Mouse (Mus musculus): ENCODE results near the gene Gm10295. TPM values are rescaled to one million over a fixed set of nuclear protein-coding genes. Genes with fewer than 3 reads are reported as not detected.

Gm10295 gene
- polyA plus RNA-seq (2014; fragmentation: Nextera tagmentation; extraction: Ambion mirVana), result not detected in 2 replicates

GRCm38 (mm10) chr7:71351364-71351763 is at the start of gene Gm10295:
TSS of gene Gm10295 (minus strand) at chr7:71351485.
- Histone ChIP-seq H3K9me3 (ENCODE audit: control insufficient read depth, low read length) (no peaks in the 10 kb centered on the region), H3K4me1 (ENCODE audit: control insufficient read depth in 2 of 2, insufficient read depth in 2 of 2, low read length in 2 of 2) (no peaks in the 10 kb centered on the region), H3K36me3 (ENCODE audit: control insufficient read depth, insufficient read depth, low read length) (no peaks in the 10 kb centered on the region), H3K9ac (ENCODE audit: low read length) (no peak within 1 kb of the TSS), H3K27ac (replicated peaks in 1 of 2; ENCODE audit: control insufficient read depth in 1 of 2, insufficient read depth in 1 of 2, low read depth in 2 of 2, low read length in 2 of 2) (no peak within 1 kb of the TSS), H3K4me2 (ENCODE audit: low read length) (no peak within 1 kb of the TSS), H3K27me3 (ENCODE audit: control insufficient read depth, insufficient read depth, low read length) (no peaks in the 10 kb centered on the region), H3K4me3 (ENCODE audit: control insufficient read depth in 1 of 2, insufficient read depth in 1 of 2, low read depth in 1 of 2, low read length in 2 of 2) (no peak within 1 kb of the TSS)
- 46% methylated on average over 11 of the region's 11 CpGs for WGBS
- ATAC-seq (ENCODE audit: insufficient number of reproducible peaks, insufficient read depth, low FRiP score, low read depth), result no peak

GRCm38 (mm10) chr7:71401032-71401431 is 49.7 kb upstream of the Gm10295 start:
- Histone ChIP-seq H3K36me3 (ENCODE audit: control insufficient read depth, insufficient read depth, low read length) (no peaks in the 10 kb centered on the region), H3K27ac (replicated peaks in 1 of 2; ENCODE audit: control insufficient read depth in 1 of 2, insufficient read depth in 1 of 2, low read depth in 2 of 2, low read length in 2 of 2) (peak overlapping the region in 1 of 2 experiments; percentile 55; a peak in 1 of 4 replicates), H3K9ac (ENCODE audit: low read length) (no peak overlapping the region), H3K4me1 (ENCODE audit: control insufficient read depth in 2 of 2, insufficient read depth in 2 of 2, low read length in 2 of 2) (no peaks in the 10 kb centered on the region), H3K27me3 (ENCODE audit: control insufficient read depth, insufficient read depth, low read length) (no peaks in the 10 kb centered on the region), H3K4me3 (ENCODE audit: control insufficient read depth in 1 of 2, insufficient read depth in 1 of 2, low read depth in 1 of 2, low read length in 2 of 2) (no peak overlapping the region), H3K4me2 (ENCODE audit: low read length) (no peak overlapping the region), H3K9me3 (ENCODE audit: control insufficient read depth, low read length) (no peaks in the 10 kb centered on the region)
- no peak for ATAC-seq (ENCODE audit: insufficient number of reproducible peaks, insufficient read depth, low FRiP score, low read depth)
- 74% methylated on average over 2 of the region's 2 CpGs for WGBS

- Histone ChIP-seq H3K9me3 (ENCODE audit: control insufficient read depth, low read length) (no peaks in the 10 kb centered on the region), H3K4me1 (ENCODE audit: control insufficient read depth in 2 of 2, insufficient read depth in 2 of 2, low read length in 2 of 2) (no peaks in the 10 kb centered on the region), H3K36me3 (ENCODE audit: control insufficient read depth, insufficient read depth, low read length) (no peaks in the 10 kb centered on the region), H3K27me3 (ENCODE audit: control insufficient read depth, insufficient read depth, low read length) (no peaks in the 10 kb centered on the region), H3K27ac (replicated peaks in 1 of 2; ENCODE audit: control insufficient read depth in 1 of 2, insufficient read depth in 1 of 2, low read depth in 2 of 2, low read length in 2 of 2) (peak overlapping the region in 1 of 2 experiments; percentile 55; a peak in 2 of 4 replicates), H3K9ac (ENCODE audit: low read length) (no peak overlapping the region), H3K4me3 (ENCODE audit: control insufficient read depth in 1 of 2, insufficient read depth in 1 of 2, low read depth in 1 of 2, low read length in 2 of 2) (no peak overlapping the region), H3K4me2 (ENCODE audit: low read length) (no peak overlapping the region)
- no peak; the same call in 1 of the 2 replicates for ATAC-seq (ENCODE audit: insufficient number of reproducible peaks, insufficient read depth, low FRiP score, low read depth)
- 62% methylated on average over 5 of the region's 5 CpGs for WGBS
These were observed 48.8 kb upstream of the Gm10295 start for GRCm38 (mm10) chr7:71399891-71400632.

GRCm38 (mm10) chr7:71398959-71399756 is 47.9 kb upstream of the Gm10295 start:
- Histone ChIP-seq H3K9ac (ENCODE audit: low read length) (no peak overlapping the region), H3K27ac (replicated peaks in 1 of 2; ENCODE audit: control insufficient read depth in 1 of 2, insufficient read depth in 1 of 2, low read depth in 2 of 2, low read length in 2 of 2) (no peak overlapping the region), H3K36me3 (ENCODE audit: control insufficient read depth, insufficient read depth, low read length) (no peaks in the 10 kb centered on the region), H3K4me1 (ENCODE audit: control insufficient read depth in 2 of 2, insufficient read depth in 2 of 2, low read length in 2 of 2) (no peaks in the 10 kb centered on the region), H3K27me3 (ENCODE audit: control insufficient read depth, insufficient read depth, low read length) (no peaks in the 10 kb centered on the region), H3K4me2 (ENCODE audit: low read length) (no peak overlapping the region), H3K4me3 (ENCODE audit: control insufficient read depth in 1 of 2, insufficient read depth in 1 of 2, low read depth in 1 of 2, low read length in 2 of 2) (no peak overlapping the region), H3K9me3 (ENCODE audit: control insufficient read depth, low read length) (no peaks in the 10 kb centered on the region)
- WGBS, result 79% methylated on average over 10 of the region's 10 CpGs
- no peak for ATAC-seq (ENCODE audit: insufficient number of reproducible peaks, insufficient read depth, low FRiP score, low read depth)

GRCm38 (mm10) chr7:71398389-71398788 is 47.1 kb upstream of the Gm10295 start:
- Histone ChIP-seq H3K4me3 (ENCODE audit: control insufficient read depth in 1 of 2, insufficient read depth in 1 of 2, low read depth in 1 of 2, low read length in 2 of 2) (no peak overlapping the region), H3K27me3 (ENCODE audit: control insufficient read depth, insufficient read depth, low read length) (no peaks in the 10 kb centered on the region), H3K27ac (replicated peaks in 1 of 2; ENCODE audit: control insufficient read depth in 1 of 2, insufficient read depth in 1 of 2, low read depth in 2 of 2, low read length in 2 of 2) (no peak overlapping the region), H3K4me1 (ENCODE audit: control insufficient read depth in 2 of 2, insufficient read depth in 2 of 2, low read length in 2 of 2) (no peaks in the 10 kb centered on the region), H3K9me3 (ENCODE audit: control insufficient read depth, low read length) (no peaks in the 10 kb centered on the region), H3K36me3 (ENCODE audit: control insufficient read depth, insufficient read depth, low read length) (no peaks in the 10 kb centered on the region), H3K9ac (ENCODE audit: low read length) (no peak overlapping the region), H3K4me2 (ENCODE audit: low read length) (no peak overlapping the region)
- WGBS, result 47% methylated on average over 1 of the region's 1 CpGs
- ATAC-seq (ENCODE audit: insufficient number of reproducible peaks, insufficient read depth, low FRiP score, low read depth), result no peak

- ATAC-seq (ENCODE audit: insufficient number of reproducible peaks, insufficient read depth, low FRiP score, low read depth), result no peak
- Histone ChIP-seq H3K4me2 (ENCODE audit: low read length) (no peak overlapping the region), H3K27me3 (ENCODE audit: control insufficient read depth, insufficient read depth, low read length) (no peaks in the 10 kb centered on the region), H3K9me3 (ENCODE audit: control insufficient read depth, low read length) (no peaks in the 10 kb centered on the region), H3K9ac (ENCODE audit: low read length) (no peak overlapping the region), H3K36me3 (ENCODE audit: control insufficient read depth, insufficient read depth, low read length) (no peaks in the 10 kb centered on the region), H3K27ac (replicated peaks in 1 of 2; ENCODE audit: control insufficient read depth in 1 of 2, insufficient read depth in 1 of 2, low read depth in 2 of 2, low read length in 2 of 2) (no peak overlapping the region), H3K4me1 (ENCODE audit: control insufficient read depth in 2 of 2, insufficient read depth in 2 of 2, low read length in 2 of 2) (no peaks in the 10 kb centered on the region), H3K4me3 (ENCODE audit: control insufficient read depth in 1 of 2, insufficient read depth in 1 of 2, low read depth in 1 of 2, low read length in 2 of 2) (no peak overlapping the region)
- 19% methylated on average over 4 of the region's 4 CpGs for WGBS
These were observed 41.6 kb upstream of the Gm10295 start for GRCm38 (mm10) chr7:71392795-71393341.

- no peak for ATAC-seq (ENCODE audit: insufficient number of reproducible peaks, insufficient read depth, low FRiP score, low read depth)
These were observed 40.0 kb upstream of the Gm10295 start for GRCm38 (mm10) chr7:71391333-71391732.

More at GRCm38 (mm10) chr7:71391333-71391732, 40.0 kb upstream of the Gm10295 start:
- Histone ChIP-seq H3K9me3 (ENCODE audit: control insufficient read depth, low read length) (no peaks in the 10 kb centered on the region), H3K36me3 (ENCODE audit: control insufficient read depth, insufficient read depth, low read length) (no peaks in the 10 kb centered on the region), H3K4me2 (ENCODE audit: low read length) (no peak overlapping the region), H3K9ac (ENCODE audit: low read length) (no peak overlapping the region), H3K4me1 (ENCODE audit: control insufficient read depth in 2 of 2, insufficient read depth in 2 of 2, low read length in 2 of 2) (no peaks in the 10 kb centered on the region), H3K27me3 (ENCODE audit: control insufficient read depth, insufficient read depth, low read length) (no peaks in the 10 kb centered on the region), H3K27ac (replicated peaks in 1 of 2; ENCODE audit: control insufficient read depth in 1 of 2, insufficient read depth in 1 of 2, low read depth in 2 of 2, low read length in 2 of 2) (no peak overlapping the region), H3K4me3 (ENCODE audit: control insufficient read depth in 1 of 2, insufficient read depth in 1 of 2, low read depth in 1 of 2, low read length in 2 of 2) (no peak overlapping the region)
- 75% methylated on average over 5 of the region's 5 CpGs for WGBS
